Mouse (Mus musculus) E14TG2a.4 (cell line): ENCODE measurements around the gene Prpf19.
A peak's percentile ranks its signal among the peaks of the same experiment; 100 is the strongest.

Source experiments
- H3K27me3 ChIP-seq: 2 replicates; pipeline ENCODE4 v1.6.1; 2014; ENCODE audit warnings: low read length, control low read depth; ENCODE audit not compliant: insufficient read depth
- H3K36me3 ChIP-seq: 2 replicates; pipeline ENCODE4 v1.6.1; 2014; ENCODE audit warnings: low read length, control low read depth; ENCODE audit not compliant: insufficient read depth
- H3K4me1 ChIP-seq: replicated peaks from 2 replicates; pipeline ENCODE4 v1.6.1; 2014; ENCODE audit warnings: low read depth, low read length, control low read depth
- H3K4me3 ChIP-seq: replicated peaks from 2 replicates; pipeline ENCODE4 v1.5.1; 2014; ENCODE audit warnings: mild to moderate bottlenecking, low read length
- H3K9me3 ChIP-seq: 2 replicates; pipeline ENCODE4 v1.6.1; 2014; ENCODE audit warnings: low read length, control low read depth
- CTCF ChIP-seq: conservative IDR thresholded peaks from 2 replicates; pipeline ENCODE4 v1.5.1; 2014; ENCODE audit warnings: low read length
- NANOG ChIP-seq: IDR thresholded peaks from 2 replicates; pipeline ENCODE4 v1.6.1; 2014; ENCODE audit warnings: borderline replicate concordance, low read length, mixed read lengths
- POU5F1 ChIP-seq: IDR thresholded peaks from 2 replicates; pipeline ENCODE4 v1.6.1; 2014; ENCODE audit warnings: low read length, borderline replicate concordance

Gene Prpf19

DNA sequence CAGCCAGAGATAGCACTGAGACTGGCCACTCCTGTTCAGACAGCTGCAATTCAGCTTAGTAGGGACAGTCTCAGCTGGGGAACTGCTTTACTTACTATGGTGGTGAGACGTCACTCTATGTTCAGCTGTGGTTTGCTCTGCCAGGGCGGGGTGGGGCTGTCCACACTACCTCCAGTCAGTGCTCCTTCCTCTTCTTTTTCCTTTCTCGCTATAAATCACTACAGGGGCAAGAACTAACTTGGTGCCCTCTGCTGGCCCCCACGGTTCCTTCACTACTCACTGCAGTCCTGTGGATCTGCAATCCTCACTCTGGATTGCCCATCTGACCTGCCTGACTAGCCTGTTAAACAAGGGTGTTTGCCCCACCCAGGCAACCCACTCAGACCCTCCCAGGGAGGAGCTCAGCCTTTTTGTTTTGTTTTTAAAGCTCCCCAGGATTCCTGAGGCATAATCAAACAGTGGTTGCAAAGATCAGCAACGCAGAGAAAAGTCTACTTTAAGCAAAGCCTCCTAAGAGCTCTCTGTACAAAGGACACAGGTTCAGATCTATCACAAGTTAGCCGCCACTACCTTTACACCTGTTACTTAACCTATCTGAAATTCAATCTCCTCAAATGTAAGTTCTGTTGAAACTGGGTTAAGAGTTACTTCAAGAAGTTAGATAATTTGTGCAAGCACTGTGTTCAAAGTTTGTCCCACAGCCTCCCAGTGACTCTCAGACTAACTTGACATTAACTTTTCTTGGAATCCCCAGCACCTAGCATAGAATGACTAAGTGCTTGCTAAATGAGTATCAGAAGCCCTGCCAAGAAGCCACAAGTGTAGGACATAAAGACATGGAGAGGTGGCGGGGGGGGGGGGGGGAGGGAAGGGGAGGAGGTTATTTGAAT, 14.7 kb upstream of the Prpf19 start:
- Histone ChIP-seq H3K4me1 (peaks cover 43% of the 10 kb centered on the region), H3K9me3 (no peaks in the 10 kb centered on the region), H3K27me3 (no peaks in the 10 kb centered on the region), H3K36me3 (no peaks in the 10 kb centered on the region), H3K4me3 (peak overlapping the region; percentile 49; the same call in 1 of the 2 replicates)
- TF ChIP-seq NANOG, result no peak
- TF ChIP-seq CTCF, result no peak
- no peak for TF ChIP-seq POU5F1

DNA sequence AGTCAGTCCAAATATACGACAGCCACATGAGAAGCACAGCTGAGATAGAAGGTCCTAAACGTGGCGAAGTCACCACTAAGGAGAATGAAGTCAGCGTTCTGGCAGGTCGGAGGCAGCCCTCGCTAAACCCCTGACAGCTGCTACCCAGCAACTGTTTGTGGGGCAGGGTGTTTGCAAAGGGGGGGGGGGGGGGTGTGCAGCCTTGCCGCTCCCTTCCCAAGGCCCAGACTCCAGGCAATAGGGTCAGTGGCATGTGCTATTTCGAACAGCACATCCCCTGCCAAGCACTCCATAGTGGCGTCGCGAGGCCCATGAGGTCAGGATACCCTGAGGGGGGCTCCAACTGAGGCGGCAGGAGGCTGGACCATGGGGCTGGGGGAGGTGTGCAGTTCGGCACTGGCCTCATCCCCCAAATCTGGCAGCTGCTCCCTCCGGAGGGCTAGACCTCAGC, 14.0 kb upstream of the Prpf19 start:
- Histone ChIP-seq H3K9me3 (no peaks in the 10 kb centered on the region), H3K36me3 (no peaks in the 10 kb centered on the region), H3K4me3 (peak overlapping the region; percentile 84), H3K4me1 (peaks cover 43% of the 10 kb centered on the region), H3K27me3 (no peaks in the 10 kb centered on the region)
- no peak for TF ChIP-seq NANOG
- no peak for TF ChIP-seq CTCF
- no peak for TF ChIP-seq POU5F1

DNA sequence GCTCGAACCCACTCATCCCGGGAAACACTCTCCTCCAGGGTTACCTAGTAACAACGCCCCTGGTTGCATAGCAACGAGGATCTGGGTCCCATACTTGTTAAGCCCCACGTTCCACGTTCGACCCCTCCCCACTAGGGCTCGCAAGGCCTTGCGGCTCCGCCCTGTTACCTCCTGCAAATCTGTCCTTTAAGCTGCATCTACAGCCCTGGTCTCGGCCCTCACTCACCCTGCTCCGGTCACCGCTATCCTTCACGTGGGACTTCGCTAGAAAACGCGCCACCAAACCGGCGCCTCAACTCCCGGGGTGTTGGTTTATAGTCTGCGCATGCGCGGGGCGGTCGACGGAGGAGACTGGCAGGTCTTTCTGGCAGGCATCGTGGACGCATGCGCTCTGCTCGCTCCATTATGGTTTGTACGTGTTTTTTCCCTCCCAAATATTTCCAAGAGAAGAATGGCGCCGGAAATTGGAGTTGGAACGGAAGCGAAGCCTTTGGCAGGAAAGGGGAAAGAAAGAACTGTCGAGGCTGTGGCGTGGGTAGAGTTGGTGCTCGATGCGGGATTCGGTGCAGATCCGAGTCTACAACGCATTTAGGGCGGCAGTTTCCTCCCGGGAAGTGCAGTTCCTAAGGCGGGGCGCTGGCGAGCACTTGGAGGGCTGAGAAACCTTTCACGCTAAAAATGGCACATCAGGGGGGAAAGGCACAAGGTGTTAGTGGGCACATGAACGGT, 13.4 kb upstream of the Prpf19 start, which contains the start of gene Tmem109:
Gene Tmem109 (minus strand): TSS at position 576 of the 729 bp plus-strand sequence.
- TF ChIP-seq POU5F1, result no peak
- TF ChIP-seq CTCF, result peak; percentile 13; the same call in 1 of the 2 replicates
- Histone ChIP-seq H3K4me3 (peak within 1 kb of the TSS; percentile 84), H3K27me3 (no peaks in the 10 kb centered on the region), H3K9me3 (no peaks in the 10 kb centered on the region), H3K36me3 (no peaks in the 10 kb centered on the region), H3K4me1 (peaks cover 43% of the 10 kb centered on the region)

DNA sequence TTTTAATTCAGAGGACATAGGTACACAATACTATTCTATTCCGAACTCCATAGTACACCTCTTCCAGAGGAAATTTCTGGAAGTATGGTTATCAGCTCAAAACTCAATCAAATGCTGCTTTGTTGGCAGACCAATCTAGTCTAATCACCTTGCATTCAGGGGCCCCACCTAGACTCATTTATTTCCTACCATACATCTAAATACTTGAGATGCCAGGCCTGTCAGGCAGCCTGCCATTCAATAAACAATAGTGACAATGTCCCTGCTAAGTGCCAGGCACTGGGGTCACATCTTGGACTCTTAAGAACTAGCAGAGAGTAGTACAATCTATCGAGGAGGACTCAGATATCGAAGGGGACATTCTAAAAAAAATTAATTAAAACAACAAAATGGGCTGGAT, 2.8 kb upstream of the Prpf19 start:
- H3K4me1 ChIP-seq, result peaks cover 37% of the 10 kb centered on the region
- TF ChIP-seq CTCF (no peak), NANOG (no peak), POU5F1 (no peak)
- H3K27me3 ChIP-seq, result 0 out of 2 replicates have a peak, but pooled peaks cover 3% of the 10 kb centered on the region

DNA sequence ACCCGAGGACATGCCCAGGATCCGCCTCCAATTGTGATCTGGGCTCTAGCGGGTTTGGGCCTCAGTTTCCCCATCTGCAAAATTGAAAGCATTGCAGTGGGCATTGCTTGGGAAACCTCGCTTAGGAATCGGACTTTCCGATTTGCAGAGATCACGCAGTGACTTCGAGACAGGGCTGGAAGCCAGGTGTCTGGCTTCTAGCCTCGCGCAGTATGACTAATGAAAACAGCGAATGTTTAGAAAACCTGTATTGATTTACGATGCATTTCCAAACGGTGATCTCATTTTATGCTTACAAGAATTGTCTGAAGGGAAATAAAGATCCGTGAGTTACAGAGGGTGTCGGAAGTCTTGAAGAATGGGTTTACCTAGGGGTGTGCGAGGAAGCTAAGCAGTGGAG, 677 bp downstream of the Prpf19 start:
- Histone ChIP-seq H3K27me3 (no peaks in the 10 kb centered on the region), H3K4me1 (peaks cover 50% of the 10 kb centered on the region), H3K9me3 (no peaks in the 10 kb centered on the region), H3K4me3 (peak overlapping the region; percentile 98), H3K36me3 (peaks cover 40% of the 10 kb centered on the region)
- TF ChIP-seq POU5F1 (no peak), CTCF (no peak), NANOG (no peak)

More for the DNA sequence above, 2.8 kb upstream of the Prpf19 start:
- no peak overlapping the region for H3K4me3 ChIP-seq
- no peaks in the 10 kb centered on the region for H3K9me3 ChIP-seq
- peaks cover 5% of the 10 kb centered on the region for H3K36me3 ChIP-seq

DNA sequence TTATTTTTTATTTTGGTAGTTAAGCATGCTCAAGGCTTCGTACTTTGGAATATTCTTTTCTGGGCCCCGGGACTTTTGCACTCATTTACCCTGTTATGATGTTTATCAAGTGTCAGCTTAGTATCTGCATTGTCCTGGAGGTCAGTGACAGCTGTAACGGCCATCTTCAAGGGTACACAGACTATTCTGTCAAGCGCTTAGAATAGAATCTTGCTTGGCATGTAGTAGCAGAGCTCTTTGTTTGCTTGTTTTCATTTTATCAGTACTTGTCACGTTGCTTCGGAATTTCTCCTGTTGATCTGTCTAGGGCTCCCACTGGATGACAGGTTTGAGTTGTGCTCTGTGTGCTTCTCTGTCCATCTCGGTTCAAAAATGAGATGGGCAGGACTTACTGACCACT, 1.8 kb downstream of the Prpf19 start:
- H3K27me3 ChIP-seq, result no peaks in the 10 kb centered on the region
- H3K4me3 ChIP-seq, result peak overlapping the region; percentile 98; the same call in 1 of the 2 replicates
- no peak for TF ChIP-seq NANOG
- TF ChIP-seq POU5F1, result no peak
- TF ChIP-seq CTCF, result no peak
- H3K4me1 ChIP-seq, result peaks cover 41% of the 10 kb centered on the region
- H3K9me3 ChIP-seq, result no peaks in the 10 kb centered on the region
- peaks cover 52% of the 10 kb centered on the region for H3K36me3 ChIP-seq

DNA sequence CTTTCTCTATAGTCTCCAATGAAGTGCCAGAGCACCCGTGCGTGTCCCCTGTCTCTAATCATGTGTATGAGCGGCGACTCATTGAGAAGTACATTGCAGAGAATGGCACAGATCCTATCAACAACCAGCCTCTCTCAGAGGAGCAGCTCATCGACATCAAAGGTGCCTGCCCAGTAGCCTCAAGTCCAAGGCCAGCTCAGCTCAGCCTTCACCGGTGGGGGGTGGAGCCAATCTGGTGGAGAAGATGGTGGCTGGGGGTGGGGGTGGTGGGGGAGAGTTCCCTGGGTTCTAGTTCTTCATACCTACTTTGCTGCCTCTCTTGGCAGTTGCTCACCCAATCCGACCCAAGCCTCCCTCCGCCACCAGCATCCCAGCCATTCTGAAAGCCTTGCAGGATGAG, 2.5 kb downstream of the Prpf19 start:
- H3K4me3 ChIP-seq, result no peak overlapping the region
- TF ChIP-seq NANOG, result no peak
- no peak for TF ChIP-seq POU5F1
- TF ChIP-seq CTCF, result no peak
- H3K9me3 ChIP-seq, result no peaks in the 10 kb centered on the region
- peaks cover 41% of the 10 kb centered on the region for H3K4me1 ChIP-seq
- no peaks in the 10 kb centered on the region for H3K27me3 ChIP-seq
- peaks cover 58% of the 10 kb centered on the region for H3K36me3 ChIP-seq

DNA sequence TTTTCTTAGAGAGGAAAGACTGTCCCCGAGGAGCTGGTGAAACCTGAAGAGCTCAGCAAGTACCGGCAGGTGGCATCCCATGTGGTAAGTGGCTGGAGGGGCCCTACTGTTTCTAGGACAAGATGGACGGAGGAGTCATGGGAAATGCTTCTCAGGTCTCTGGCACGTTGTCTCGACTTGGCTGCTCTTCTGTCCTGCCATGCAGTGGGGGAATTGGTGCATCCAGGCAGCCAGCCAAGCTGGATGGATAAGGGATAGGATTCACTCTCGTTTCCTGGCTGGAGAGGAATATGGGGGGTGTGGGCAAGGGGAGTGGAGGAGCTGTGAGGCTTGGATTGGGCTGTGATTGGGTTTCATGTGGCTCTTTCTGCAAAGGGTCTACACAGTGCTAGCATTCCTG, 5.3 kb downstream of the Prpf19 start:
- peaks cover 45% of the 10 kb centered on the region for H3K4me1 ChIP-seq
- H3K9me3 ChIP-seq, result no peaks in the 10 kb centered on the region
- no peaks in the 10 kb centered on the region for H3K27me3 ChIP-seq
- H3K4me3 ChIP-seq, result no peak overlapping the region
- peaks cover 86% of the 10 kb centered on the region for H3K36me3 ChIP-seq
- TF ChIP-seq NANOG (no peak), CTCF (no peak), POU5F1 (no peak)
